Mouse (Mus musculus) erythroid progenitor cell, adult 5-6 weeks (primary cell): ENCODE results near the gene Usp21. TPM values are rescaled to one million over a fixed set of nuclear protein-coding genes. Genes with fewer than 3 reads are reported as not detected.
"Not testable (repeated sequence)": the region's sequence is repeated elsewhere in the genome, so short reads cannot be mapped to it uniquely, and the experiment has no call there.

ENCODE experiments used
- ATAC-seq: replicated peaks from 2 replicates; pipeline ENCODE4 v1.8.0; 2016; ENCODE audit warnings: moderate number of reproducible peaks, mild to moderate bottlenecking, moderate TSS enrichment, inconsistent platforms; ENCODE audit not compliant: poor library complexity, low FRiP score, severe bottlenecking
- total RNA-seq, 2 experiments: library from RNA; stranded (forward) in 1 of 2; stranded (reverse) in 1 of 2; fragments of 150-400 nt in 1 of 2; fragments of 186-747, 209-891 nt in 1 of 2; gene quantifications; 2 replicates each; pipeline versions ENCODE4 v1.2.3 to v1.2.4; 2015 to 2017; ENCODE audit warnings: low replicate concordance in 2 of 2

Gene Usp21
- 39.0 and 64.9 TPM in 2 replicates for total RNA-seq (2015; ENCODE audit: low replicate concordance)
- 18.5 and 33.2 TPM in 2 replicates for total RNA-seq (2017; ENCODE audit: low replicate concordance)

DNA sequence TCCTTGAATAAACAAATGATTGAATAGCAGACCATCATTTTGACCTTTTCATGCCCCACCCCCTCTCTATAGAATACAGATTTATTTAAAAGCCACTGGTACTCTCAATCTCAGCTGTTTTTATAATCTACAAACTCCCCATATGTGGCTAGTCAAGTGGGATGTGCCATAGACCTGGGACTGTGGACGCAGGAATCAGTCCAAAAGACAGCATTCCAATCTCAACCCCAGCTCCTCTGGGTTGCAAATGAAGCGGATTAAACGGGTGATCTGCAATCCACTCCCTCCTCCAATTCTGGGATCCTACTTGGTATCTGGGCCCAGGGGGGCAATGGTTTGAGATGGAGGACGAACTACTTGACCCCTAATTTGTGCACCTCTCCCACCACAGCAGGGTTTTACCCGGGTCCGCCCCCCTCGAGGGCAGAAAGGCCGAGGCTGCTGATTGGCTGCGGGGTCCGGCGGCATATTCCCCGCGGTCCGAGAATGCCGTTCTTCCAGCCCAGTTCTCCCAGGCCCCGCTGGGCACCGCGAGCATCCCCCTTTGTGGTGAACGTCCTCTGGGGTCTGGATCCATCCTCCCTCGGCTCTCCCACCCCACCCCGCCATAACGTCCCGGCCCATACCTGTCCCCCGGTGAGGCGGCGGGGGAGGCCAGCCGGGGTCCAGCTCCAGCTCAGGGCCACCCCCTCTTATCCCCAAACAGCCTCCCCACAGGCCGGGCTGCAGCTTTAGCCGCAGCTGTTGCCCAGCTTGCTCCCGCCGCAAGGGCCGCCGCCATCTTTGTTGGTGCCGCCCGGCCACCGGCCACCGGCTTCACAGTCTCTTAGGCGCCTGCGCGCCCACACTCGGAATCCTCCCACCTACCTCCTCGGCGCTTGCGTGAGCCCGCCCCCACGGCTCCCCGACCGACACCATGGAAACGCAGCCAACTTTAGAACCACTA, at the start of gene Usp21:
Gene Usp21, minus strand, starts transcription at position 856 of the 946 bp plus-strand sequence.
- peak; percentile 98 for ATAC-seq

DNA sequence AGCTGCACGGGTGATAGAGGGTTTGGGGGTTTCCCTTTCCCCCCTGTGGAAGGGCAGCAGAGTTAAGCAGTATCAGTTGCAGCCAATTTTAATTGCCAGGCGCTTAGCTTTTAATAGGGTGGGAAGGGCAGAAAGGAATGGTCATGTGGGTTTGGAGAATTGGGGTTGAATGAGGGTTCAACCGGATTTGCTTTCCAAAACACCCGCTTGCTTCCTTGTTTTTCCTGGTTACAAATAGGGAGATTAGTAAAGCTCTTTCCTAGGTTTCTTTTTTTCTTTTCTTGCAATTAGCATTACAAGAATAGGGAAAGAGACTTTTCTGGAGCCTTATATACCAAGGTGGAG, 42.4 kb upstream of the Usp21 start:
- ATAC-seq: no peak

DNA sequence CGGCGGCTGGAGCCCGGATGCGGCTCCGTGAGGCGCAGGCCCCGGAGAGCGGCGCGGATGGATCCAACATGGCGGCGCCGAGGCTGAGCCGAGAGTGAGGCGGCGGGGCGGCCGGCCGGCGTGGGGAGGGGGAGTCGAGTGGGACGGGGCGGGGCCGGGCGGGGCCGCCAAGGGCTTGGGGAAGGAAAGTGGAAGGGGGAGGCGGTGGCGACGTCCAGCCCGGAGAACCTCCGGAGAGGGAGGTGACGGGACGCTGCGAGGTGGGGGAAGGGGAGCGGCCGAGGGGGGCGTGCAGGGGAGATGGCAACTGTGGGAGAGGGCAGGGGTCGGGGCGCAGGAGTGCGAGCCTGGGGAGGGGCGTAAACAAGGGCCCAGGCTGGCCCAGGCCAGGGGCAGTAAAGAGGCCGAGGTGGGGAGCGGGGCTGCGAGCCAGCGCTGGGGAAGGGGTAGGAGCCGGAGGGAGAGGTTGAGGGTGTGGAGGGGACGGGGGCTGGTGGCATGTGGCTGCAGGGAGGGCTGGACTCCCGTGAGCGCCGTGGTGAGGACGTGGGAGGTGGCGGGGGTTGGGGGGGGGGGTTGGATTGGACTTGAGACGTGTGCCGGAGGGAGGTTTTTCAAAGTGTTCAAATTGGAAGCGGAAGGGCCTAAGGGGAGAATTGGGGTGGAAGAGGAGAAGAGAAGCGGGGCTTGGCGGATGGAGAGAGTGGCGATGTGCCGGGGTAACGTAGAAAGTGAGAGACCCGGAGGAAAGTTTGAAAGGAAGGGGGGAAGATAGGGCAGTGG, 41.8 kb upstream of the Usp21 start:
- peak; percentile 59 for ATAC-seq

DNA sequence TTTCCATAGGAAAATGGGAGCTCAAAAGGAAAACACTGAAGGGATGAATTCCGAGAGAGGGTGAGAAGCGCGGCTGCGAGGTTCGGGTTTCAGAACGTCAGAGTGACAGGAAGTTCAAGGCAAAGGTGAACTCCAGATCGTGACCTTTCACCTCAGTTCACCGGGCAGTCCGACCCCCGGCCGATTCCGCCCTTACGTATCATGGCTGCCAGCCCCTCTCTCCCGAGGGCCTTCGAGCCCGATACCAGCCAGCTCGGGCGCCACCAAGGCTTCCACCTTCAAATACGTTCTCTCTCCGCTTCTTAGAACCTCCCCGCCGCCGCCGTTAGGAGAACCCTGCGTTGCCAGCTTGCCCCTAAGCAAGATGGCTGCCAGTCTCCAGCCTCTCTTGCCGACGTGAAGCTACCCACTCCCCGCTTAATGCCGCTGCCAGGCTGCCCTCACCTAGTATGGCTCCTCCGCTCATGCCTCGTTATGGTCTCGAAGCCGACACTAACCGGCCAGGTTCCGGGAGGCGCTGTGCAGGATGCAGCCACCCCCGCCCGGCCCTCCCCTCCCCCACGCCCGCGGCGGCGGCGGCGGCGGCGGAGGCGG, 41.1 kb upstream of the Usp21 start, which contains the start of gene Dedd:
Gene Dedd, plus strand, starts transcription at position 307 of the 594 bp plus-strand sequence.
- peak; percentile 88 for ATAC-seq

DNA sequence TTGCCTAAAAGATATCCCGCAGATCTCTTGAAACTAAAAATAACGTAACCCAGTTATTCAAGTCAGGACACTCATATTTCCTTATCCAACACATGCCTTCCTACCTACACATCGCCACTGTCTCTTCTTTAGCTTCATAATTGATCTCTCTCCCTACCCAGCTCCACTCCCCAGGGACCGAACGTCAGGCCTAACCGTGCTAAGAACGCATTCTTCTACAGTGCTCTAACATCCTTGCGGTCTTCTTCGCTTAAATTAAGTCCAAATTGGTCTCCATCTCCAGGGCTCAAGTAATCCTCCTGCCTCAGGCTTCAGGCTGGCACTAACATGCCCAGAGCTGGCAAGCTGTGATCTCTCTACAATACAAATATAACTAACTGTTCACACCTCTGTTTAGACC, 40.5 kb upstream of the Usp21 start:
- ATAC-seq: peak; percentile 4

DNA sequence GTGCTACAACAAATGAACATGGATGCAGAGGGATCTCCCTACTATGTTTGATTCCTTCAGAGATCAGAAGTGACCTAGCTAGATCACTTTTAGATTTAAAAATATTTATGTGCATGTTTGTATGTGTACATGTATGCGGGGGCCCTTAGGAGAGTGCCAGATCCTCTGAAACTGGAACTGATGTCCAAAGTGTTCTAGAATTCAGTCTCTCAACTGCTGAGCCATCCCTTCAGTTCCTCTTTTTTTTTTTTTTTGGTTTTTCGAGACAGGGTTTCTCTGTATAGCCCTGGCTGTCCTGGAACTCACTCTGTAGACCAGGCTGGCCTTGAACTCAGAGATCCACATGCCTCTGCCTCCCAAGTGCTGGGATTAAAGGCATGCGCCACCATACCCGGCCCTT, 38.8 kb upstream of the Usp21 start:
- ATAC-seq: not testable (repeated sequence)

DNA sequence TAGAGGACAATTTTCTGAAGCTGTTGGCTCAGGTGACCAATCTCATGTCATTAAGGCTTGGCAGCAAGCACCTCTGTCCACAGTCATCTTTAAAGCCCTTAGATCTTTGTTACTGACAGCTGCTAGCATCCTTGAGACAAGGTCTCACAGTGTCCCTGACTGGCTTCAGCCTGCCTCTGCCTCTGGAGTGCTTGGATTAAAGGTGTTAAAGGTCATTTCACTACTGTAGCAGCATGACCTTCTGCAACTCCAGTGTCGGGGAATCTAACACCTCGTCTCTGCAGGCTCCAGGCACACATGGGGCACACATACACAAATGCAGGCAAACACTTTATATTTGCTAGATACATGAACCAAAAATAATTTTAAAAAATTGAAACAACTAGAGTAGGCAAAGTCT, 37.8 kb upstream of the Usp21 start:
- ATAC-seq: no peak

DNA sequence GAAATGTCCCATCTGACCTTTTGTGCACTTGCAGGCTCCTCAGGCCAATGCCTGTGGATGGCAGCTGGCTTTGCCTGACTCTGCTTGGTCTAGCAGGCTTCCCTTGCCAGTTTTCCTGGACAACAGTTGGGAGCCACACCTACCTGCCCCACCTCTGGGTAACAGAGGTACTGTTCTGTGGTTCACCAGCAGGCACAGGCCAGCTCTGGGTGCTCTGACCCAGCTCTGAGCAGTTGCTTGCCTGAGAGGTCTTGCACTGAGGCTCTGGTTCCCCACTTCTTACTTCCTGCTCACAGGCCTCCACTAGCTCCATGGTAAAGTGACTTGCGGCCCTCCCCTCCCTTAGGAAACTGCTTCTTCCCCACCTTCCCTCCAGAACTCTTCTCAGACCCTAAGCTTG, 34.2 kb upstream of the Usp21 start:
- peak; percentile 47; the same call in 1 of the 2 replicates for ATAC-seq

DNA sequence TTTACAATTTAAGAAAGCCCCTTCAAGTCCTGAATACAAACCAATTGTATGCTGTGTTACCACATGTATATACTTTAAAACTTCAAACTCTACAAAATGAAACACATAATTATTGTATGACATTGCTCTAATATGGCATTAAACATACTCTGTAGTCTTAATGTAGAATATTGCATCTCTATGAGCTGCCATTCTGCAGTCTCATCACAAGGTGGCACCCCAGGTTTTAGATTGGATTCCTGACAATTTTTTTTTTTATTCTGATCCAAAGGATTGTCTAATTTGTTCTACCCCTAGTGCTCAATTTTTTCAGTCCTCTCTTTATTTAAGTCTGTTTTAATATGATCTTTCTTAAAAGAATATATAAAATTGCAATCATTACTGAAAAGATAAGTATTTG, 33.6 kb upstream of the Usp21 start:
- ATAC-seq: peak; percentile 74

DNA sequence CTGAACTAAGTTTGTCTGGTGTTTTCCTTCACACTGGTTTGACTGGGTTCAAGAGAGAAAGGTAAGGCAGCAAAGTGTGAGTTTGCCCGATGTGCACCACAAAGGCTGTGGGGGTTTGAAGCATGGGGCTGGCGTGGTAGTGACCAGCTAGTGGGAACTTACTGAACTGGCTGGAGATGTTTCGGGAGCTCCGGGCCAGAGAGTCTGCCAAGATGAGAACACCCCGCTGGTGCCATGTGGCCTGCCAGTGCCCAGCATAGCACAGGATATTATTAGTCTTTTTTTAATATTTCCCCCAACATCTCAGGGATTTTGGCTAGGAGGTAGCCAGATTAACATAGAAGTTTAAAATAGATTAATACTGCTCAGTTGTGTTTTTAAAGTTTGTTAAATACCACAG, 32.4 kb upstream of the Usp21 start:
- no peak for ATAC-seq

DNA sequence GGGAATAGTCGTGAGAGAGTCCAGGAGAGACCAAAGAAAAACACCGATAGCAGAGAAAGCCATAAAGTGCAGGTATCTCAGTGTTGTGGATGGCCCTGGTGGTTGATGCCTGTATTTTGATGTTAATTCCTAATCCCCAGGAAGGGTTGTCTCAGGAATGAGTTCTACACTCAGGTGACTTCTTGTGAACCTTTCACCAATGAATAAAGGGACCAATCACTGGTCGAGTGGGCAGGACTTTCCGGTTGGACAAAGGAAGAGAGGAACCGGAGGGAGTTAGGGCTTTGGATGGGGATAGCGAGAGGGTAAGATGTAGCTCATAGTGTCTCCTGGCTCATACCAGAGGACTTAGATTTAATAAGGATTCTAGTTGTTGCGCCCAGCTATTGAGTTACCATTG, 32.0 kb upstream of the Usp21 start:
- ATAC-seq: no peak

DNA sequence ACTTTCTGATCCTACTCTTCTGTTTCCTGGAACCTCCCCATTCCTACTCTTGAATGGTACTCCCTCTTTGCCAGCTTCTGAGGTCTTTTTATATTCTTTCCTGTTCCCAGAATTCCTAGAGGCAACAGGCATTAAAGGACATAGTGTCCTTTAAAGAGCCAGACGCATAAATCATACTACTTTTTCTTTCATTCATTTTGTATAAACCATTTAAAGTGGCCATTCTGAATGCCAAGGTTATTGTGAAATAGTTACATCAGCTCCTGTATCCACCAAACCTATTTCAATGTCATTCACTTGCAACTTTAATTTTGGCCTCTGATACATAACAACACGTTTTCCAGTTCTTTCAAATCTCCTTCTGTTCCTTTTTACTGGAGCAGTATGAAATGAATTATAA, 21.5 kb upstream of the Usp21 start:
- no peak for ATAC-seq

DNA sequence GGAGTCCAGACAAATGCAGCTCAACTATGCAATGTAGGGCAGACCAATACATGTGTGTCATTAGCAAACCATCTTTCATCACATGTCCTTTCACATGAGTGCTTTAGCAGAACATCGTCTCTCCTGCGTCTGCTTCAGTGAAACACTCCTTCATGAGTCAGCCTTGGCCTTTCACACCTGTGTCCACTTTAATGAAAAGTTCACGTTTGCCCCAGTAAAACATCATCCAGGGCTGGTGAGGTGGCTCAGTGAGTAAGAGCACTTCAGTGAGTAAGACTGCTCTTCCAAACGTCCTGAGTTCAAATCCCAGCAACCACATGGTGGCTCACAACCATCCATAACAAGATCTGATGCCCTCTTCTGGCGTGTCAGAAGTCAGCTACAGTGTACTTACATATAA, 18.4 kb upstream of the Usp21 start:
- not testable (repeated sequence) for ATAC-seq

DNA sequence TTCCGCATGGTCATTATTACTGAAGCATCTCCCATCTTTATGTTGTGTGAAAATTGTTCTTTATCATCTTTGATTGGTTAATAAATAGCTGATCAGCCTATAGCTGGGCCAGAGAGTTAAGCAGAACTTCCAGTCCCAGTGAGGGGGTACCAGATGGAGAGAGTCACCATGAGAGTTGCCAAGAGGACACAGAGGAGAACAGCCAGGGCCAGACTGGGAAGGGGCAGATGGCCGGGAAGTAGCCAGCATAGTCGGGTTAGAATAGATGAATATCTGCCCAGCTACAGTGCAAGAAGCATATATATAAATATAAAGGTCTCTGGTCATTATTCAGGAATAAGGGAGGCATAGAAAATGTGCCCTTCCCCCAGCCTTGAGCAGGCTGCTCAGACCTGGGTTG, 10.4 kb upstream of the Usp21 start:
- no peak for ATAC-seq

DNA sequence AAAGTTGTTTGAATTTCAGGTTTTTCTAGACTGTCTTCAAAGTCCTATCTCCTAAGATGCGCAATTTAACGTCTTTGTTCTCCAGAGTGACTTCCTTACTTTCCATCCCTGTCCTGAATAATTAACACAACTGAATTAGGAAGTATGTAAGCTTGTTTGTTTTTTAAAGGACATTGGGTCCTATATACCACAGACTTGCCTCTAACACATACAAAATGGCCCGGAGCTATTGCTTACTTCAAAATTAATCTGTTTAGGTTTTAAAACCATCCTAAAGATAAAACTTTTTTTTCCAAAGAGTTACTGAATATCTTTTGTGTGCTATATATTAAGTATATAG, 7.2 kb upstream of the Usp21 start:
- ATAC-seq: no peak

DNA sequence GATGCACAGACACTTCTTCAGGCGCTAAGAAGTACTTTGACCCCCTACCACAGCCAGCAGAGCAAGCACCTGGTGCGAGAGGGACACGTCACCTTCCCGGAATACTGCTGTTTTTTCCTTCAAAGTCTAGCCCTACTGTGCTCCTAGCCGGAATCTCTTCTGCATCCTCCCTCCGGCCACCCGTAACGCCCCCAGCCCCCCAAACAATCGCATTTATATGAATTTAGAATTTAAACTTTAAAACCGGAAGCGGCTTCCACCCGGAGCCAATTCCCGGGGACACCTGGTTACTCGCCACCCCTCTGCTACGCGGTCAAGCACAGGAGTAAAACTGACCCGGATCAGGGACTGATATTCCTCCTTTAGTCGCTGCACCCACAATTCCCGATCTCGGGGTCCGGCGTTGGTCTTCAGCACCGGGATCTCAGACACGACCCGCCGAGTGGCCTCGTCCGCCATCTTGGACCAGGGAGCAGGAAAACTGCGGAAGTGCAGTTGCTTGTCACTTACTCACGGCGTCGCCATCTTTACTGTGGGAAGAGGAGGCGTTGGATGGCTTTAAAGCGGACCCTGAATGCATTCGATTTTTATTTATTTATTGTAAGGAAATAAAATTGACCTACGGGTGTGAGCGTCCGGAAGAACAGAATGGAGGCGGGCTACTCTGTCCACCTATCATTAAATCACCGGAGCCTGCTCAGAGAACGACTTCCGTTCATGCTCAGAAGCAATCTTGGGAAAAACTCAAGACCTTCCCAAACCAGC, 6.7 kb upstream of the Usp21 start, which contains the start of gene Ufc1:
Gene Ufc1, minus strand, starts transcription at position 727 of the 765 bp plus-strand sequence.
- peak; percentile 92 for ATAC-seq

DNA sequence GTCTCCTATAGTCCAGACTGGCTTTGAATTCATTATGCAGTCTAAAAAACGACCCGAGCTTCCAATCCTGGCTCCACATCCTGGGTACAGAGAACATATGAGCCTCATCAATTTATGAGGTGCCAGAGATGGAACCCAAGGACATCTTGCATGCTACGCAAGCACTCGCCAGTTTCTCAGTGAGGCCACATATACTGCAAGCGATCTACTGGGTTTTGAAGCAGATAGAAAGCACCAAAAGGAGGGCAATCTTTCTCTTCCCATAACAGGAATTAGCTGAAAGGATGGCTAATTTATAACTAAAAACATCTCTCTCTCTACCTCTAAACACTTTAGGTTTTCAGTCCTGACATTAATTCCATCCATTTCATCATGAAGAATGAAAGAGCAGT, 6.1 kb upstream of the Usp21 start:
- no peak for ATAC-seq

DNA sequence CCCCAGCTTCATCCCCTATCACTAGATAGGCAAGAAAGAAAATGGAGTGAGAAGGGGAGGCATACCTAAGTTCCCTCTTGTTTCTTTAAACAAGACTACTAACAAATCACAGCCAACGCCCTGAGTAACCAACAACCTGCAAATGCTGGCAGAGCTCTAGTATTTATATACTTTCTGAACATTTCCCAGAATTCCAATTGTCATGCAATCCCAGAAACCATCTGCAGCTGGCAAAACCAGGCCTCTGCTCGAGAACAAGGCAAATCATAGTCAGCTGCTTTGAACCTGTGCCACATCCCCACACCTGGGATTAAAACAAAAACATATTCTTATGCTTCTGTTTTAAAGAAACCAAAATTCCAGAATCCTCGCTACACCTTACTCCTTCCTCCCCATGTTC, 5.6 kb upstream of the Usp21 start:
- ATAC-seq: no peak

DNA sequence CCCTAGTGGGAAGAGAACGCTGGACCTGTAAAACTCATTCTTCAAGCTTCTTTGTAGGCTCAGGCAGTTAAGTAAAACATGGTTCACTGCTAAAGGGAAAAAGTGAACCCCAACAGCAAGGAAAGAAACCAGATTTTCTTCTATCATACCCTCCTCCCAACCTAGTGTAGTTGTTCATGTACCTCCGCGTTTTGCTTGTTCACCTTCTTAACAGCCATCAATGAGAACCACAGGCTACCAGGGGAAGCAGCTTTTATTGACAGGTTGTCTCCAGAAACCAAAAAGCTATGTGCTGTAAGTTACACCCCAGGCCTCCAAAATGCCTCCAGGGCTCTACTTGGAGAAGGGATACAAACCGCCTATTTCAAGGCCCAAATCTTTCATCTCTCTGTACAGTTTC, 537 bp upstream of the Usp21 start:
- no peak for ATAC-seq

DNA sequence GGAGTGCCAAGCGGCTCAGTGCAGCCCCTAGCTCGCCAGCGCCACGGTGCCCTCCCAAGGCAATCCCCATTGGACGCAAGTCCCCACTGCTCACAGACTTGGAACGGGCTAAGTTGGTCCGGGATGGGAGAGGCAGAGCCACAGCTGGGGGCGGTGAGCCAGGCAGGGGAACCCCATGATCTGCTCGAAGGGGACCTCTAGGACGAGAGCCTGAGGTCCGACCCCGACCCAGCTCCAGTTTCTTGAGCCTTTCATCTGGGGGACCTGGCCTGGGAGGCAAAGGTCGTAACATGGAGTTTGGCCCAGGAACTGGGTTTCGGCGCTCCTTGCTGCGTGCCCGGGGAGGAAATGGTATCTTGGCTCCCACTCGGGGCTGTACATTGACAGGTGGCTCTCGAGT, 1.3 kb downstream of the Usp21 start:
- ATAC-seq: no peak
